Mouse (Mus musculus): ENCODE measurements around the gene Selenbp2. TPM values are rescaled to one million over a fixed set of nuclear protein-coding genes. Genes with fewer than 3 reads are reported as not detected.
"Not testable (repeated sequence)": the region's sequence is repeated elsewhere in the genome, so short reads cannot be mapped to it uniquely, and the experiment has no call there.

Gene Selenbp2
- total and polyA plus RNA-seq, 3 experiments: 35.7 to 67.0 TPM; not detected in 1

- H3K4me1 ChIP-seq (ENCODE audit: control insufficient read depth in 1 of 2, insufficient read depth in 2 of 2, low read length in 2 of 2): peaks cover 3 to 15% of the 10 kb centered on the region in 2 experiments
Measured at GRCm38 (mm10) chr3:94695591-94695990, 2.2 kb downstream of the Selenbp2 start.

GRCm38 (mm10) chr3:94696257-94696656 lies 2.9 kb downstream of the Selenbp2 start:
- H3K4me1 ChIP-seq (ENCODE audit: control insufficient read depth in 1 of 2, insufficient read depth in 2 of 2, low read length in 2 of 2): peaks cover 3 to 15% of the 10 kb centered on the region in 2 experiments
- H3K4me3 ChIP-seq (ENCODE audit: control insufficient read depth in 1 of 2, insufficient read depth in 1 of 2, low read depth in 2 of 2, low read length in 2 of 2); H3K36me3 ChIP-seq (ENCODE audit: control insufficient read depth in 1 of 2, insufficient read depth in 2 of 2, low read length in 2 of 2); H3K9ac ChIP-seq (ENCODE audit: control insufficient read depth, low read depth, low read length, poor library complexity, severe bottlenecking); H3K27ac ChIP-seq (ENCODE audit: control insufficient read depth, low read depth, low read length); H3K9me3 ChIP-seq (replicated peaks; ENCODE audit: insufficient read depth, low read length); DNase-seq (ENCODE audit: low read depth, low spot score); H3K79me2 ChIP-seq (ENCODE audit: control insufficient read depth, insufficient read depth, low read length, poor library complexity); H3K27me3 ChIP-seq (ENCODE audit: control insufficient read depth in 1 of 2, insufficient read depth in 2 of 2, low read length in 2 of 2): not testable (repeated sequence)
- TF ChIP-seq EP300 (IDR thresholded peaks at IDR 0.05; ENCODE audit: low read depth in 1 of 2, low read length in 2 of 2): peak in 1 of 2 experiments; percentile 52; a peak in 1 of 4 replicates
- TF ChIP-seq TCF12 (IDR thresholded peaks at IDR 0.05; ENCODE audit: low read depth, low read length): 0 out of 2 replicates have a peak, but pooled peaks have one; percentile 34

More at GRCm38 (mm10) chr3:94695591-94695990, 2.2 kb downstream of the Selenbp2 start:
- H3K79me2 ChIP-seq (ENCODE audit: control insufficient read depth, insufficient read depth, low read length, poor library complexity); DNase-seq (ENCODE audit: low read depth, low spot score); H3K4me3 ChIP-seq (ENCODE audit: control insufficient read depth in 1 of 2, insufficient read depth in 1 of 2, low read depth in 2 of 2, low read length in 2 of 2); H3K36me3 ChIP-seq (ENCODE audit: control insufficient read depth in 1 of 2, insufficient read depth in 2 of 2, low read length in 2 of 2); H3K27me3 ChIP-seq (ENCODE audit: control insufficient read depth in 1 of 2, insufficient read depth in 2 of 2, low read length in 2 of 2); H3K9me3 ChIP-seq (replicated peaks; ENCODE audit: insufficient read depth, low read length); H3K27ac ChIP-seq (ENCODE audit: control insufficient read depth, low read depth, low read length); H3K9ac ChIP-seq (ENCODE audit: control insufficient read depth, low read depth, low read length, poor library complexity, severe bottlenecking): not testable (repeated sequence)
- 0 out of 4 replicates have a peak, but pooled peaks of 1 of the 2 experiments have one; percentile 8 for TF ChIP-seq EP300 (IDR thresholded peaks at IDR 0.05; ENCODE audit: low read depth in 1 of 2, low read length in 2 of 2)

- not testable (repeated sequence) for H3K9me3 ChIP-seq (replicated peaks; ENCODE audit: insufficient read depth, low read length); H3K79me2 ChIP-seq (ENCODE audit: control insufficient read depth, insufficient read depth, low read length, poor library complexity); H3K4me3 ChIP-seq (ENCODE audit: control insufficient read depth in 1 of 2, insufficient read depth in 1 of 2, low read depth in 2 of 2, low read length in 2 of 2); H3K27ac ChIP-seq (ENCODE audit: control insufficient read depth, low read depth, low read length); H3K9ac ChIP-seq (ENCODE audit: control insufficient read depth, low read depth, low read length, poor library complexity, severe bottlenecking); H3K27me3 ChIP-seq (ENCODE audit: control insufficient read depth in 1 of 2, insufficient read depth in 2 of 2, low read length in 2 of 2); H3K36me3 ChIP-seq (ENCODE audit: control insufficient read depth in 1 of 2, insufficient read depth in 2 of 2, low read length in 2 of 2)
- DNase-seq (ENCODE audit: low read depth, low spot score): peak; percentile 70
- TF ChIP-seq TCF12 (IDR thresholded peaks at IDR 0.05; ENCODE audit: low read depth, low read length): peak; percentile 60
- peak; percentile 76 for TF ChIP-seq TAL1 (IDR thresholded peaks at IDR 0.05; ENCODE audit: low read length)
- TF ChIP-seq EP300 (IDR thresholded peaks at IDR 0.05; ENCODE audit: low read depth in 1 of 2, low read length in 2 of 2): peak; percentile 6 to 40; a peak in 1 of 4 replicates
- TF ChIP-seq GATA1 (IDR thresholded peaks at IDR 0.05; ENCODE audit: low read depth, low read length): peak; percentile 51
- H3K4me1 ChIP-seq (ENCODE audit: control insufficient read depth in 1 of 2, insufficient read depth in 2 of 2, low read length in 2 of 2): peaks cover 3 to 14% of the 10 kb centered on the region in 2 experiments
Measured at GRCm38 (mm10) chr3:94702163-94702810, 8.9 kb downstream of the Selenbp2 start.

GRCm38 (mm10) chr3:94702856-94703255 lies 9.5 kb downstream of the Selenbp2 start:
- Histone ChIP-seq H3K9me3 (replicated peaks; ENCODE audit: insufficient read depth, low read length) (no peaks in the 10 kb centered on the region), H3K27ac (ENCODE audit: control insufficient read depth, low read depth, low read length) (no peak overlapping the region), H3K4me3 (ENCODE audit: control insufficient read depth in 1 of 2, insufficient read depth in 1 of 2, low read depth in 2 of 2, low read length in 2 of 2) (no peak overlapping the region), H3K79me2 (ENCODE audit: control insufficient read depth, insufficient read depth, low read length, poor library complexity) (no peaks in the 10 kb centered on the region), H3K9ac (ENCODE audit: control insufficient read depth, low read depth, low read length, poor library complexity, severe bottlenecking) (no peak overlapping the region), H3K36me3 (ENCODE audit: control insufficient read depth in 1 of 2, insufficient read depth in 2 of 2, low read length in 2 of 2) (peaks cover 0 to 5% of the 10 kb centered on the region in 2 experiments; a peak in 2 of 4 replicates), H3K27me3 (ENCODE audit: control insufficient read depth in 1 of 2, insufficient read depth in 2 of 2, low read length in 2 of 2) (no peaks in the 10 kb centered on the region), H3K4me1 (ENCODE audit: control insufficient read depth in 1 of 2, insufficient read depth in 2 of 2, low read length in 2 of 2) (peaks cover 3 to 14% of the 10 kb centered on the region in 2 experiments)
- peak; percentile 30 for DNase-seq (ENCODE audit: low read depth, low spot score)
- TF ChIP-seq EP300 (IDR thresholded peaks at IDR 0.05; ENCODE audit: low read depth in 1 of 2, low read length in 2 of 2) (0 out of 4 replicates have a peak, but pooled peaks of 1 of the 2 experiments have one; percentile 1), POLR2AphosphoS5 (IDR thresholded peaks at IDR 0.05; ENCODE audit: borderline replicate concordance, low read depth, low read length) (no peak), NELFE (IDR thresholded peaks at IDR 0.05; ENCODE audit: low read depth, low read length) (no peak), KAT2A (conservative IDR thresholded peaks at IDR 0.05; ENCODE audit: low read depth, low read length) (no peak)
